Mouse (Mus musculus): ENCODE data around the gene Ntn1.

DNA sequence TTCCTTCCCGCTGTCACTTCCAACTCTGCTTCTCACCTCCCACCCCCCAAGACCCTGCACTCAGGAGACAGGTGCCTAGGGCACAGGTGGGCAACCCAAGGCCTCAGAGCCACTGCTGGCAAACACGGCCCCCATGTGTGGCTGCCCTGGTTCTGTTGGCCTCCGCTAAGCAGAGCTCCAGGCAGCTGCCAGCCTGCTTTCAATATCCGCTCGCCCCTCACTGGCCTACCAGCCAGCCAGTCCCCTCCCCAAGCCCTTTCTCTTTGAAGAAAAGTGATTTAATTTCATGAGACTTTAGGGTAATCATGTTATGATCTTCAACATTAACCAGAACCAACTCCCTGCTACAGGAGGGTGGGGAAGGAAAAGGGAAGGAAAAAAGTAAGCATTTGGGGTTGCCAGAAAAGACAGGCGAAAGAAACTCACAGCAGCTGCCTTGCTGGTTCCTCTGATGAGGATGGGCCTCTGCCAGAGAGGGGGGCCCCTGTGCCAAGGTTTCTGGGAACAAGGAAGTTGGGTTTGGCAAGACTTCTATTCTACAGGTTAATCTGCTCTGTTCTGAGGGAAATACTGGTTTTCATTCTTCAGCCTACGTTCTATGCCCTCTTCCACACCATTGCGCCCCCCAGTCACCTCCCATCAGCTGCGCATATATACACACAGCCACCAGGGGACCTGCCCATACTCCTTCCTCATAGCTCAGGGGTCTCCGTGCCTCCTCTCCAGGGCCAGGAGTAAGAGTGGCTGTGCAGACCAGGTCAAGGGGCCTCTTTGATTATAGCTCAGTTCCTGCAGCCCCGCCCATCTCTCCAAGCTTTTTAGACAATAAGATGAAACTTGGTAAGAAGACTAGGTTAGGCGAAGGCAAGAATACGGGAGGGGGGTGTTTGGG lies 59.3 kb downstream of the Ntn1 start:
- TF ChIP-seq CTCF (IDR thresholded peaks at IDR 0.05; ENCODE audit: extremely low read depth, insufficient read length, insufficient replicate concordance, low read depth, low read length) = 0 out of 2 replicates have a peak, but pooled peaks have one; percentile 9
- TF ChIP-seq POLR2A (IDR thresholded peaks at IDR 0.05; ENCODE audit: low read depth, low read length) = no peak

Data from small intestine, adult 2 months (tissue).